Mouse (Mus musculus) ovary, postnatal 10 days (tissue): ENCODE measurements at regions not wholly inside any gene's neighbourhood (a gene's known extent, or its start where the extent isn't known, plus 50 kb on each side); places are given as distances from the start of the nearest gene placed in this dataset.

Experiments used
- DNase-seq: peaks from one replicate; pipeline ENCODE4 v3.0.0; 2022; ENCODE audit warnings: low spot score

GRCm38 (mm10) chr11:114611690-114612089 lies 56.6 kb upstream of the Rpl38 start:
- DNase-seq = no peak

DNA sequence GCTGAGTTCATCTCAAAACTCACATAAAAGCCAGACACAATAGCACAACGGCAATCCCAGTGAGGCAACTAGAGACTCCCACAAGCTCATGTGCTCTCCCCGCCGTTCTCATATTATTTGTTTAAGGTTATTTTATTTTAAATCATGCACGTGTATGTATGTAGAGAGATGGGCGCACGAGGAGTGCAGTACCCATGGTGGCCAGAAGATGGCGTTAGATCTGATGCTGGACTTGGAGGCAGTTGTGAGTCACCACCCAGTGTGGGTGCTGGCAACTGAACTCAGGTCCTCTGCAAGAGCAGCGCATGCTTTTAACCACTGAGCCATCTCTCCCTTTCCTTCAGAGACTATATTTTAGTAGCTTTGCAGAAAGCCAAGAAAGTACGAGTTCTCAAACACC lies 60.3 kb upstream of the Rpl38 start:
- DNase-seq = no peak

DNA sequence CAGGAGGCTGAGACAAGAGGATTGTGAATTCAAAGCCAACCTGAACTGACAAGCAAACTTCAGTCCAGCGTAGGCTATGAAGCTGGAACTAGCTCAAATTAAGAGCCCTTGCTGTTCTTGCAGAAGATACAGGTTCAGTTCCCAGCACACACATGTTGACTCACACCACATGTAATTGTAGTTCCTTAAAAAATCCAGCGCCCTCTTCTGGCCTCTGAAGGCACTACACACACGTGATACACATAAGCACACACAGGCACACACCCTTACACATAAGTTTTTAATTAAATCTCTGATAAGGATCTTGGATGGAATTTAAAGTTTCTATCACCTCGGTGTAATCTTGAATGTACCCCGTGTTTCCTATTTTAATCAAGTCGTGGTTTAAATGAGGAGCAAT lies 65.2 kb upstream of the Rpl38 start:
- DNase-seq = no peak

DNA sequence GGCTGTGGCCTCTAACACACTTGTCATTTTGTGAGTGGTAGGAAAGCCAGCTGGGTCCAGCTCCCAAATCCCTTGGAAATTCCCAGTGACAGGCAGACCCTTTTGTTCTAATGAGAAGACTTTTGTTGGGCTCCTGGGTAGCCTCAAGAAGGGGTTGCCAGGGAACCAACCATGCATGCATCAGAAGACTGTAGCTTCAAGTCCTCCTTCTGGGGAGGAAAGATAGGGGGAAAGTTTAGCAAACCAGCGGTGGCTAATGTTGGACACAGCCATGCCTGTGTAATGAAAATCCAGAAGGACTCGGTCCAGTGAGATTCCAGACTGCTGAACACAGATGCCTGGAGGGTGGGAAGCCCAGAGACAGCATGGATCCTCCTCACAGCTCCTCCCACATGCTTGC lies 71.1 kb upstream of the Rpl38 start:
- no peak for DNase-seq

DNA sequence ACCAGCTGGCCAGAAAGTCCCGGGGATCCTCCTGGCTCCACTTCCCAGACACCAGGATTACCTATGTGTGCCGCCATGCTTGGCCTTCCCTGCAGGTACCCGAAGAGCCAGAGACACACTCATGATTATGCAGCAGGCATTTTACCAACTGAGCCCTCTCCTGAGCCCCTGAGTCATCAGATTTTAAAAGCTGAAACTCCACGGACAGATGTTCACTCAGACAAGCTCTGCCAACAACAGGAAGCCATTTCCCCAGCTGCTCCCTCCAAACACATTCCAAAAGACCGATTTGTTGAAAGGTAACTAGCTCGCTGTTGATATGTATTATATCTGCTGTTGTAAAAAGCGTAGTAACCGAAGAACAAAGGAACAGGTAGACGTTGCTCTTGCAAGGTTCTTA lies 75.4 kb upstream of the Rpl38 start:
- DNase-seq = no peak

- no peak for DNase-seq
Measured at GRCm38 (mm10) chr11:114588554-114588953, 79.8 kb upstream of the Rpl38 start.

DNA sequence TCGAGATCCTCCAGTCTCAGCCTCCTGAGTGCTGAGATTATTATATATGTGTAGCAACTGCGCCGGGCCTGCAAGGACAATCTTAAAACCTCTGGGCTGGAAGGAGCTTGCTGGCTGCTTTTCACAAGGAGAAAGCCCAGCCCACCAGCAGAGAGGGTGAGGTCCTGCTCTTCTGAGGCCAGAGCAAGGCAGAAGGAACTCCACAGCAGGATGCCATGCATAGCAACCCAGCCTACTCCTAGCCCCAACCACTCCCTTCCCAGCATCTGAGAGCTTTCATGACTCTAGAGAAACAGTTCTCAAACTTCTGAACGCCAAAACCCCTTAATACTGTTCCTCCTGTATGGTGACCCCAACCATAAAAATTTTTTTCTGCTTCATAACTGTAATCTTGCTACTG lies 80.3 kb upstream of the Rpl38 start:
- DNase-seq = no peak

DNA sequence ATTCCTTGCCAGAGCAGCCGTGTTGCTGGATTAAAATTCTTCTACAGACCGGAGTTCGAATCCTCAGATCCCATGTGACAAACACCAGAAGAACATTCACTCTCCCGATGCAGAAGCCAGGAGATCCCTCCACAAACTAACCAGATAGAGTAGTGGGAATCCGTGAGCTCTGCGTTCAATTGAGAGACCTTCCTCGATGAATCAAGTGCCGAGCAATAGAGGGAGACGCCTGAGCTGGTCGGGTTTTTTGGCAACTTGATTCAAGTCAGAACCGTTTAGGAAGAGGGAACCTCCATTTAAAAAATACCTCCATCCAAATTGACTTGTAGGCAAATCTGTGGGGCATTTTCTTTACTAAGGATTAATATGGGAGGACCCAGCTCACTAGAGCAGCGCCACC lies 81.9 kb upstream of the Rpl38 start:
- no peak for DNase-seq

- no peak for DNase-seq
Measured at GRCm38 (mm10) chr11:114584804-114585203, 83.5 kb upstream of the Rpl38 start.

DNA sequence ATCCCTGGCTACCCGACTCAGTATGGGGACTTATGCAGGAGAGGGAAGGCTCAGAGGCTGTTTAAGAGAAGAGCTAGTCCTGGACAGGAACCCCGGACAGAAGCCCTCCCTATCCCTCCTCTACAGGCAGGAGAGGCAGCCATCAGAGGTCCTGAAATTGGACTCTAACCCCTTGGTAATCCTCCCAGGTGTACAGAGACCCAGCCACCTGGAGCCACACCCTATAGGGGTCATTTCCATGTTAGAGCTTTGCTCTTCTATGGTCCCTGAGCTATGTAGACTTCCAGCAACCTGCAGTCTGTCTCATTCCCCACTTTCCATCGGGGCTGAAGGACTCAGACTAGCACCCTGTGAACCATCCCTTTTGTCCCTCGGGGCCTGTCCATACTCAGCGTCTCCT lies 84.2 kb upstream of the Rpl38 start:
- no peak for DNase-seq

DNA sequence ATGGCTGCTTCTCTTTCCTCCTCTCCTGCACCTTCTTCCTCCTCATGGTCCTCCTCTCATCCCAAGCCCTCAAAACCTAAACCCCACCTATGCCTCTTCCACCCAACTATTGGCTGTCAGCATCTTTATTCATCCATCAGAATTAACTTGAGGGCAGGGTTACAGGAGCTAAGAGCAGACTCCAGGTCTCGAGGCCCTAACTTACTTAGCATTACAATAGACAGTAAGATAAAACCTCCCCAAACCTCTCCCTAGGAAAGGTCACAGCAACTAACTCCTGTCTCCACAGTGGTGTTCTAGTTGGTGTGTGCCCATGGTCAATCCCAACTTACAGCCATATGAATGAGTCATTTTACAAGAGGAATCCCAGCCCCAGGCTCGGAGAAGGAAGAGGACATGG lies 88.3 kb upstream of the Rpl38 start:
- no peak for DNase-seq

DNA sequence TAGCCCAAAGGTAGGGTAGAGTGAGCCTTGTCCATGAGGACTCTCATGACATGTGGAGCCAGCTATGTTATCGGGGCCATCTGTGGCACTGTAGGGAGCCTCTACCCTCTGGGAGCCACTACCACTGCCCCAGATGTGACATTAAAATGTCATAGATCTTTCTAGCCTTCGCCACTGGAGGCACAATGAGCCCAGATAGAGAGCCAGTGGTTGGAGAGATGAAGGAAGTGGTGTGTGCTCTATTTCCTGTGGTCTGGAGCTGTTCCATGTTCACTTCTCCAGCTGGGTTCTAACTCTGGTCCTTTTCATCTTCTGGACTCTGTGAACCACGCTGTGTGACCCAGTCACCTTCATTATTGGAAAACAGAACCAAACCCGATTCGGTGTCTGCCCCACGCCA lies 89.8 kb upstream of the Rpl38 start:
- DNase-seq = no peak

- DNase-seq = no peak
Measured at GRCm38 (mm10) chr11:114576803-114577202, 91.5 kb upstream of the Rpl38 start.

DNA sequence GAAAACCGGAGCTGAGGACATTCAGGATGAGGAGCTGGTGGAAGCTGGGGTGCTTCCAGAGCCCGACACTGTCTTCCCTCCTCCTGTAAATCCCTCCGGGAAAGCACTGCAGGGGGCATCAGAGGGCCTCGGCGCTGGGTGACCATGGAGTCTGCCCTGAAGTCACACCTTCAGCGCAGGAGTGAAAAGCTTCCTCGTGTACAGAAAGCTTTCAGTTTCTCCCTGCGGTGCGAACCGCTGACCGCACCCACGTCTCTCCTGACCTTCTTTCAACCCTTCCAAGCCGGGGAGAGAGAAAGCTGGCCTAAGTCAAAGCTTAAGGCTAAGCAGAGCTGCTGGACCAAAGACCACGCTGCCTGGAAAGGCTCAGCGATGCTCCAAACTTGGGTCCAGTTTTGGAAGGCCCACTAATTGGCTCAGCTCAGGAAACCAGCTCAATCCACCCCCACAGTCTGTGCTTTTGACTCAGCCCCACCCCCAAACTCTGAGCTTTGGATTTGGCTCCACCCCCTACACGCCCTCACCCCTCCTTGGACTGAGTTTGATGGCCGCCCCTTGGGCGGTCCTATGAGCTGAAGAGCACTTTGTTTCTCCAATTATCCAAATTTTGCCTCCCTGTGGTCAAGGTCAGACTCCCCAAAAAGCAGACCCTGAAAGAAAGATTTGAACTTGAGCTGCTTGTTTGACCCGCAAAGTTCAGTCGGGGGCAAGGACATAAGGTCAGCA lies 97.0 kb upstream of the Rpl38 start:
- no peak for DNase-seq

DNA sequence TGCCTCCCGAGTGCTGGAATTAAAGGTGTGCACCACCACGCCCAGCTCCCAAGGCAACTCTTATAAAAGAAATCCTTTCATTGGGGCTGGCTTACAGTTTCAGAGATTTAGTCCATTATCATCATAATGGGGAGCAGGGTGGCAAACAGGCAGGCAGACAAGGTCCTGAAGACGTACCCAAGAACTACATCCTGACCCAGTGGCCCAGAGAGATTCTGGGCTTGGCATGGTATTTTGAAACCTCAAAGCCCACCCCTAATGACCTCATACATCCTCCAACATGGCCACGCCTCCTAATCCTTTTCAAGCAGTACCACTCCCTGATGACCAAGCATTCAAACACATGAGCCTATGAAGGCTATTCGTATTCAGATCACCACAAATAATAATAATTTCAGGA lies 98.2 kb upstream of the Rpl38 start:
- no peak for DNase-seq

DNA sequence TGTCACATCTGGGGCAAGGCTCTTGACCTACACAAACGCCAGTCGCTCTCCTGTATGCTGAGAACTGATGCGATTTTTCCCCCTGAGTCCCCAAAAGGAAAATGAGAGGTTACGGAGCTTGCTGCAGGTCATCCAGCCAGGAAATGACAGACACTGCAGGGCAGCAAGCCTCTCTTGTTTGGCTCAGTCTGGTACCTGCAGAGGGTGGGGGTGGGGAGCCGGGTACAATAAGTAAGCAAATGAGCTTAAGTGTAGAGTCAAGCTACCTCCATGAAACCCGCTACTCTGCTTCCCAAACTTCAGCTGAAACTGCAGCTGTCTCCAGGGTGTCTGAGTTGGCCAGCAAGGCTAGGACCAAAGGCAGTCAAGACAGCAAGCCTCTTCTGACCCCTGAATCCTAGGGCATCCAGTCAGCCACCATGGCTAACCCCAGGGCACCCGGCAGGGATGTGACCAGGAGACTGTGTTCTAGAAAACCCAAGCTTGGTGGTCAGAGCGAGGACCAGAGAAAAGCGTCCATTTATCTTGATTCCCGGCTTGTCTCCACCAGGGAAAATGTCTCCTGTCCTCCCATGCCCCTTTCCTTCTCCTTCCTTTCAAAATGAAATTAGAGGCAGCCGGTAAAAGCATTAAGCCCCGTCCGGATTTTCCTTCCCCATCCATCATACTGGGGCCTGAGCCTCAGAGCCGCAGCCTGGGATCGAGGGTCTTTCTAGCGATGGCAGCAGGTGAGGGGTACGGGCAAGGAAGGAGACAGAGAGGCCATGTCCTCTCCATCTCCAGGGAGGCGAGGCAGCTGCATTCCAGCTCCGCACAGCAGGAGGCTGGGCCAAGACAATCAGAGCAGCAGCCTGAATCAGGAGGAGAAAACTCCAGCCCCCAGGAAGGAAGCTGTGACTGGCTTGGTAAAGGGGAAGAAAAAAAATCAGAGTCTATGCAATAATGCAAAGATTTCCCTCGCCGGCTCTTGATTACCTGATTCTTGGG lies 100.2 kb upstream of the Rpl38 start:
- DNase-seq = no peak

- no peak for DNase-seq
Measured at GRCm38 (mm10) chr11:114567045-114567780, 101.1 kb upstream of the Rpl38 start.

GRCm38 (mm10) chr11:114564949-114565348 lies 103.4 kb upstream of the Rpl38 start:
- no peak for DNase-seq

DNA sequence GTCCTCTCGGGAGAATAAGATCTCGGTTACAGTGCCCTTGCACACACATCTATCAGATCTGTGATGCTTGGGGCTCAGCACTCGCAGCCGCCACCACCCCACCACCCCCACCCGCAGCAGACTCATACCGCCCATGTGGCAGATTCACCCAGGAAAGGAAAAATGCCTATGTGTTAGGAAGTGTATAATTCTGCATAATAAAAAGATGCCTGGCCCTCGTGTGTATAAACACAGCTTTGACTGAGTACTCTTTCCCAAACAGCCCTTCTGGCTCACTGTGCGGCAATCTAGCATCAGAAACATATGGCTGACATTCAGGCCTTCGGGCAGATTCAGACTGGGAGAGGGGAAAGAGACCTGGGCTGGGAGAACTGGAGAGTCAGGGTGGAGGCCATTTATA lies 105.2 kb upstream of the Rpl38 start:
- DNase-seq = no peak

GRCm38 (mm10) chr11:114554576-114554975 lies 113.7 kb upstream of the Rpl38 start:
- no peak for DNase-seq

GRCm38 (mm10) chr11:114553992-114554391 lies 114.3 kb upstream of the Rpl38 start:
- DNase-seq = no peak

GRCm38 (mm10) chr11:114552176-114552575 lies 116.1 kb upstream of the Rpl38 start:
- no peak for DNase-seq

- DNase-seq = no peak
Measured at GRCm38 (mm10) chr11:114551262-114551661, 117.1 kb upstream of the Rpl38 start.
